Mouse (Mus musculus) embryonic facial prominence, embryonic 15.5 days (tissue): ENCODE measurements around the gene Nt5c1b. TPM values are rescaled to one million over a fixed set of nuclear protein-coding genes. Genes with fewer than 3 reads are reported as not detected.

ENCODE experiments used
- ATAC-seq: fragments of 200-750 bp; cut with Nextera tagmentation; 2 replicates; pipeline ENCODE4 v1.8.0; 2017; ENCODE audit warnings: low read depth, moderate TSS enrichment; ENCODE audit not compliant: insufficient number of reproducible peaks, low FRiP score, low TSS enrichment
- H3K27ac ChIP-seq: fragments of 300-500 bp; sonication (generic); replicated peaks from 2 replicates; pipeline ENCODE4 v1.5.1; 2015; ENCODE audit warnings: mild to moderate bottlenecking, inconsistent platforms
- H3K27me3 ChIP-seq: fragments of 300-500 bp; sonication (generic); 2 replicates; pipeline ENCODE4 v1.6.1; 2015; ENCODE audit warnings: inconsistent platforms
- H3K36me3 ChIP-seq: fragments of 300-500 bp; sonication (generic); 2 replicates; pipeline ENCODE4 v1.6.1; 2015; ENCODE audit warnings: mild to moderate bottlenecking, inconsistent platforms
- H3K4me1 ChIP-seq: fragments of 300-500 bp; sonication (generic); 2 replicates; pipeline ENCODE4 v1.6.1; 2015; ENCODE audit warnings: inconsistent platforms
- H3K4me2 ChIP-seq: fragments of 300-500 bp; sonication (generic); replicated peaks from 2 replicates; pipeline ENCODE4 v1.6.1; 2015; ENCODE audit warnings: mild to moderate bottlenecking, inconsistent platforms
- H3K4me3 ChIP-seq: fragments of 300-500 bp; sonication (generic); replicated peaks from 2 replicates; pipeline ENCODE4 v1.5.1; 2015; ENCODE audit warnings: mild to moderate bottlenecking, inconsistent platforms
- H3K9ac ChIP-seq: fragments of 300-500 bp; sonication (generic); 2 replicates; pipeline ENCODE4 v1.6.1; 2015; ENCODE audit warnings: inconsistent platforms
- H3K9me3 ChIP-seq: fragments of 300-500 bp; sonication (generic); replicated peaks from 2 replicates; pipeline ENCODE4 v1.6.1; 2016; ENCODE audit warnings: inconsistent platforms
- WGBS: fragments of 180-500 bp; shearing (Covaris S2); methylation state at CpG from one replicate; pipeline ENCODE4 v1.1.7; 2015; 5-methylcytosine and 5-hydroxymethylcytosine counted together
- polyA plus RNA-seq: library from polyadenylated mRNA; unstranded; fragments of >200 nt; fragmentation: Nextera tagmentation; extraction: Ambion mirVana; gene quantifications from 2 replicates; pipeline ENCODE4 v1.2.1, GENCODE M21; 2015

Gene Nt5c1b
- polyA plus RNA-seq, 1 experiment from 2014 or later, result not detected

GRCm38 (mm10) chr12:10422347-10422746 lies 52.6 kb downstream of the Nt5c1b start:
- ATAC-seq, result no peak
- Histone ChIP-seq H3K4me1 (no peaks in the 10 kb centered on the region), H3K4me2 (no peak overlapping the region), H3K4me3 (no peak overlapping the region), H3K27ac (no peak overlapping the region), H3K27me3 (no peaks in the 10 kb centered on the region), H3K9me3 (no peaks in the 10 kb centered on the region), H3K9ac (no peak overlapping the region), H3K36me3 (no peaks in the 10 kb centered on the region)
- WGBS, result 63% methylated on average over 3 of the region's 3 CpGs

- no peak overlapping the region for H3K4me2 ChIP-seq
- H3K27ac ChIP-seq, result no peak overlapping the region
- 55% methylated on average over 9 of the region's 9 CpGs for WGBS
- no peaks in the 10 kb centered on the region for H3K4me1 ChIP-seq
- H3K4me3 ChIP-seq, result no peak overlapping the region
- H3K9me3 ChIP-seq, result no peaks in the 10 kb centered on the region
- no peaks in the 10 kb centered on the region for H3K27me3 ChIP-seq
- no peak for ATAC-seq
- no peak overlapping the region for H3K9ac ChIP-seq
- H3K36me3 ChIP-seq, result no peaks in the 10 kb centered on the region
Observed at GRCm38 (mm10) chr12:10425982-10426863, 56.5 kb downstream of the Nt5c1b start.

GRCm38 (mm10) chr12:10430999-10431398 lies 61.2 kb downstream of the Nt5c1b start:
- no peak for ATAC-seq
- 44% methylated on average over 1 of the region's 1 CpGs for WGBS
- Histone ChIP-seq H3K9me3 (no peaks in the 10 kb centered on the region), H3K4me1 (no peaks in the 10 kb centered on the region), H3K9ac (no peak overlapping the region), H3K27me3 (no peaks in the 10 kb centered on the region), H3K36me3 (no peaks in the 10 kb centered on the region), H3K27ac (no peak overlapping the region), H3K4me3 (no peak overlapping the region), H3K4me2 (no peak overlapping the region)

GRCm38 (mm10) chr12:10438054-10439001 lies 68.6 kb downstream of the Nt5c1b start:
- WGBS, result 15% methylated on average over 15 of the region's 15 CpGs
- peaks cover 12% of the 10 kb centered on the region; the same call in 1 of the 2 replicates for H3K4me1 ChIP-seq
- no peak overlapping the region for H3K4me2 ChIP-seq
- H3K4me3 ChIP-seq, result no peak overlapping the region
- peak; percentile 86 for ATAC-seq
- no peak overlapping the region for H3K9ac ChIP-seq
- H3K36me3 ChIP-seq, result no peaks in the 10 kb centered on the region
- no peak overlapping the region; the same call in 1 of the 2 replicates for H3K27ac ChIP-seq
- no peaks in the 10 kb centered on the region for H3K27me3 ChIP-seq
- no peaks in the 10 kb centered on the region for H3K9me3 ChIP-seq

Other genes starting within 250 kb of the Nt5c1b start
- gene Rdh14, start 20.8 kb downstream of the Nt5c1b start, polyA plus RNA-seq, result 47.8 and 49.0 TPM in 2 replicates